Mouse (Mus musculus): ENCODE results near the gene Wipi1. TPM values are rescaled to one million over a fixed set of nuclear protein-coding genes. Genes with fewer than 3 reads are reported as not detected.
A peak's percentile ranks its signal among the peaks of the same experiment; 100 is the strongest.

Wipi1 gene
- polyA plus RNA-seq, 1 experiment: 6.7 TPM

DNA sequence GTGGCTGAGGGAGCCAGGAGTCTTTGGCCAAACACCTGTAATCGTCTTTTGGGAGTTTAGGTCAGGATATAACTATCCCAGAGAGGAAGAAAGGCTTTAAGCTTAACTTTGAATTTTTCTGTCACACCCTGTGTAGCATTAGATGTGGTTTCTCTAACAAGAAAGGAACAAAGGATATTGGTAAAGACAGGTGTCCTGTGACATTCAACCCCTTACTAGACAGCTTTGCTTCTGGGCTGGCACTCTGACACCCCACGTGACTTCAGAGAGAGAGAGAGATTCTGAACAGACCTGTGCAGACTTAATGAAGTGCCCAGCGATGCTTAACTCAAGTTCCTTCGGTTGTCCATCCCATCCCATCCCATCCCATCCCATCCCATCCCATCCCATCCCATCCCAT, 20.3 kb downstream of the Wipi1 start:
- H3K4me3 ChIP-seq (ENCODE audit: low read depth, low read length): no peak overlapping the region
- no peaks in the 10 kb centered on the region for H3K27me3 ChIP-seq (ENCODE audit: control insufficient read depth, insufficient read depth, low read length)
- H3K4me1 ChIP-seq (ENCODE audit: control insufficient read depth, insufficient read depth, insufficient read length, low read length): peaks cover 9% of the 10 kb centered on the region
- TF ChIP-seq POLR2A (IDR thresholded peaks at IDR 0.05; ENCODE audit: low read depth, low read length) (no peak), CTCF (IDR thresholded peaks at IDR 0.05; ENCODE audit: extremely low read depth, insufficient read length, insufficient replicate concordance, low read depth, low read length) (no peak)
- 88% methylated on average over 4 of the region's 4 CpGs for WGBS
- peaks cover 3% of the 10 kb centered on the region; the same call in 1 of the 2 replicates for H3K36me3 ChIP-seq (ENCODE audit: control insufficient read depth, insufficient read depth, low read length)
- H3K27ac ChIP-seq (ENCODE audit: insufficient read depth, low read depth, low read length): no peak overlapping the region

- peaks cover 9% of the 10 kb centered on the region for H3K4me1 ChIP-seq (ENCODE audit: control insufficient read depth, insufficient read depth, insufficient read length, low read length)
- H3K27ac ChIP-seq (ENCODE audit: insufficient read depth, low read depth, low read length): no peak overlapping the region
- 83% methylated on average over 8 of the region's 8 CpGs for whole genome bisulfite sequencing
- TF ChIP-seq CTCF (IDR thresholded peaks at IDR 0.05; ENCODE audit: extremely low read depth, insufficient read length, insufficient replicate concordance, low read depth, low read length): no peak
- no peak for TF ChIP-seq POLR2A (IDR thresholded peaks at IDR 0.05; ENCODE audit: low read depth, low read length)
- H3K4me3 ChIP-seq (ENCODE audit: low read depth, low read length): no peak overlapping the region
- H3K36me3 ChIP-seq (ENCODE audit: control insufficient read depth, insufficient read depth, low read length): no peaks in the 10 kb centered on the region; the same call in 1 of the 2 replicates
- no peaks in the 10 kb centered on the region for H3K27me3 ChIP-seq (ENCODE audit: control insufficient read depth, insufficient read depth, low read length)
These were observed 21.8 kb downstream of the Wipi1 start for GRCm38 (mm10) chr11:109590012-109590411.

DNA sequence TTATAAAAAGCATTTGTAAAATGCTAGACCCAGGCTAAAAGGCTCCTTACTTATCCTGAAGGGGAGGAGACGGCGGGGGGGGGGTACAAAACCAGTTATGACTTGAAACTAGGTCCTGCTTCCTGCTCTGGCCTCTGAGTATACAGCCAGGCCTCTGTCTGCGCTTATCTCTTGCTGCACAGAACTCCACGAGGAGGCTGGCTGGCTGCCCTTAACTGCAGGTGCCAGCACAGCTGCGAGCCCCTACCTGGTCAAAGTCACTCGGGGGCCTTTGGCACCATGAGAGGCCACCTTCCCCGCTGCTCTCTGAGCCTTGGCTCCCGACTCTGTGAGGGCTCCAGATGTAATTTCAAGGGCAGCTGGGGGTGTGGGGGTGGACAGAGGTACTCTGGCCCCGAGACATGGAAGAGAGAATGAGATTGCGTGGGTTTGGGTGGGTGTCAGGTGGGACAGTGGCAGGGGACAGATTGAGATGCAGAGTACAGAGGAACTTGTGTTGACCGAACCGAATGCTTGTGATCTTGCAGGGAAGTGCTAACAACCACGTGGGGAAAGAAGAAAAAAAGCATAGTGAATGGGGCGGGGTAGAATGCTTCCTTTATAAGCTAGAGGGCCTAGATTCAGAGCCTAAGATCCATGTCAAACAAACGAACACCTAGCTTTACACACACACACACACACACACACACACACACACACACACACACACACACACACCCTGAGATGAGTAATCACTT, 24.0 kb downstream of the Wipi1 start:
- no peaks in the 10 kb centered on the region for H3K36me3 ChIP-seq (ENCODE audit: control insufficient read depth, insufficient read depth, low read length)
- H3K4me3 ChIP-seq (ENCODE audit: low read depth, low read length): peak overlapping the region; percentile 38
- H3K27ac ChIP-seq (ENCODE audit: insufficient read depth, low read depth, low read length): peak overlapping the region; percentile 85
- TF ChIP-seq POLR2A (IDR thresholded peaks at IDR 0.05; ENCODE audit: low read depth, low read length): no peak
- TF ChIP-seq CTCF (IDR thresholded peaks at IDR 0.05; ENCODE audit: extremely low read depth, insufficient read length, insufficient replicate concordance, low read depth, low read length): no peak
- peaks cover 11% of the 10 kb centered on the region for H3K4me1 ChIP-seq (ENCODE audit: control insufficient read depth, insufficient read depth, insufficient read length, low read length)
- WGBS: 13% methylated on average over 15 of the region's 15 CpGs
- no peaks in the 10 kb centered on the region for H3K27me3 ChIP-seq (ENCODE audit: control insufficient read depth, insufficient read depth, low read length)

DNA sequence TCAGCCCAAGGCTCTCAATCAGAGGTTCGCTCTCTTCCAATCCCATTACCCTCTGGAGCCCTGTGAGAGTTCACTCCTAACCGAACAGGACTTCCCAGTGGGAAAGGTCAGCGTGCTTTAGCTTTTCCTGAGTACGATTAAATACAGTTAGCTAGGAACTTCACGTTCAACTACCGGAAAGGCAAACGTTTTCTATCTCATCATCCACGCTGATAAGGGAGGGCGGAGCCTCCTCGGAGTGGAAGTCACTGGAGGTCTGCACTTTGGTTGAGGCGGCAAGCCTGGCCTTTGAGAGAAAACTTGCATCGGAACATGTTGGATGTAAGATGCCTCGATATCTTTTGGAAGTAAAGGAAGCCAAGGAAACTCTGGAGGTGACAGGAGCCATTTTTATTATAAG, 24.7 kb downstream of the Wipi1 start:
- TF ChIP-seq CTCF (IDR thresholded peaks at IDR 0.05; ENCODE audit: extremely low read depth, insufficient read length, insufficient replicate concordance, low read depth, low read length) (no peak), POLR2A (IDR thresholded peaks at IDR 0.05; ENCODE audit: low read depth, low read length) (no peak)

DNA sequence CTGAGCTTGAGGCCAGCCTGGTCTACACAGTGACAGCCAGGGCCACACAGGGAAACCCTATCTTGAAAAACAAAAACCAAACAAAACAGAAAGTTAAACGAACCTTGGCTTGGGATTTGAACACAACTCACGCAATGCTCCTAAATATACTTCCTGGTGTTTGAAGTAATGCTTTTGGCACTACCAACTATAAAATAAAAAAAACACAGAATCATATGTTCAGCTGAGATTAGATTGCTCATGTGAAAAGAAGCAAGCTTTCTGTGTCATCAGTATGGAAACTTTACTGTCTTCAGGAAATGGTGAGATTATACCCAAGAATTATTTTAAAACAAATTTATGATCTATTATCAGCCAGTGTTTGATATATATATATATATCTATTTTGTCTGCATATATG, 25.3 kb downstream of the Wipi1 start:
- Histone ChIP-seq H3K4me1 (ENCODE audit: control insufficient read depth, insufficient read depth, insufficient read length, low read length) (peaks cover 11% of the 10 kb centered on the region), H3K4me3 (ENCODE audit: low read depth, low read length) (no peak overlapping the region), H3K36me3 (ENCODE audit: control insufficient read depth, insufficient read depth, low read length) (peaks cover 3% of the 10 kb centered on the region; the same call in 1 of the 2 replicates), H3K27ac (ENCODE audit: insufficient read depth, low read depth, low read length) (no peak overlapping the region), H3K27me3 (ENCODE audit: control insufficient read depth, insufficient read depth, low read length) (no peaks in the 10 kb centered on the region)
- TF ChIP-seq POLR2A (IDR thresholded peaks at IDR 0.05; ENCODE audit: low read depth, low read length) (no peak), CTCF (IDR thresholded peaks at IDR 0.05; ENCODE audit: extremely low read depth, insufficient read length, insufficient replicate concordance, low read depth, low read length) (no peak)
- 16% methylated on average over 2 of the region's 2 CpGs for WGBS

More for the DNA sequence above, 24.7 kb downstream of the Wipi1 start:
- WGBS: 21% methylated on average over 13 of the region's 13 CpGs
- peaks cover 2% of the 10 kb centered on the region; the same call in 1 of the 2 replicates for H3K36me3 ChIP-seq (ENCODE audit: control insufficient read depth, insufficient read depth, low read length)
- H3K27ac ChIP-seq (ENCODE audit: insufficient read depth, low read depth, low read length): peak overlapping the region; percentile 85
- 0 out of 2 replicates have a peak overlapping the region, but pooled peaks have one; percentile 12 for H3K4me3 ChIP-seq (ENCODE audit: low read depth, low read length)
- H3K4me1 ChIP-seq (ENCODE audit: control insufficient read depth, insufficient read depth, insufficient read length, low read length): peaks cover 11% of the 10 kb centered on the region
- no peaks in the 10 kb centered on the region for H3K27me3 ChIP-seq (ENCODE audit: control insufficient read depth, insufficient read depth, low read length)

DNA sequence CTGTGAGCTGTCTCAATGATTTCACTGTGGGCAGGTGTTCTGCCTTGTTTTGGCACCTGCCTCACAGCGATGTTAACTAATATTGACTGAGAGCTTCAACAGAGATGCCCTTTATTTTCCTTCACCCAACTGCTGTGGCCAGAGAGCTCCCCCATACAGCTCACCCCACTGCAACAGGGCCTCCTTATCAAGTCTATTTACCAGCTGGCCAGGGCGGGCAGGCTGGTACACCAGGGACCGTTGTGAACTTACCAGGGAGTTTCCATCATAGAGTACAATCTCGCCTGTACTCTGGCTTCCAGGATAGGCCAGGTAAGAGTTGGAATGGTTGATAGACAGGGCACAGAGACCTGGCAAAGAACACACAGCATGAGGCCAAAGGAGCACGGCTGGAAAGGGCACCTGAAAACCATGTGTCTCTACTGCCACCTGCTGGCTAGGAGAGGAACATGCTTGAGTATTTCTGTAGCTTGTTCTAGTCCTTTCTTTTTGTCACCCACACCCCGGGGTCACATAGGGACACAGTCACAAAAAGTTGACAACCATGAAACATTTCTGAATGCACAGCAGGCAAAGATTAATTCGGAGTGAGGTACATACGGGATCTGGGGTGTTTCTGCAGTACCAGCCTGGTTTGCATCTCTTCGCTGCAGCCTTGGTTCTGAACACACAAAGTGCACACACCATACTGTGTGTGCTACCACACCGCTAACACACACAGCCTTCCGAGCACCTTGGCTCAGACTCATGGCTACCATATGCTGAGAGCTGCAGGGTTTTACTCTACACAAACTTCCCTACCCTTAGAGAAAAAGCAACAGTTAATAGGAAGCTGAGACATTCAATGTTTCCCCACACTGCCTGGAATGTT, 26.7 kb downstream of the Wipi1 start:
- TF ChIP-seq POLR2A (IDR thresholded peaks at IDR 0.05; ENCODE audit: low read depth, low read length) (no peak), CTCF (IDR thresholded peaks at IDR 0.05; ENCODE audit: extremely low read depth, insufficient read length, insufficient replicate concordance, low read depth, low read length) (peak; percentile 86; the same call in 1 of the 2 replicates)
- H3K36me3 ChIP-seq (ENCODE audit: control insufficient read depth, insufficient read depth, low read length): peaks cover 3% of the 10 kb centered on the region; the same call in 1 of the 2 replicates
- WGBS: 27% methylated on average over 11 of the region's 11 CpGs
- H3K27ac ChIP-seq (ENCODE audit: insufficient read depth, low read depth, low read length): no peak overlapping the region
- peaks cover 11% of the 10 kb centered on the region for H3K4me1 ChIP-seq (ENCODE audit: control insufficient read depth, insufficient read depth, insufficient read length, low read length)
- no peak overlapping the region for H3K4me3 ChIP-seq (ENCODE audit: low read depth, low read length)
- no peaks in the 10 kb centered on the region for H3K27me3 ChIP-seq (ENCODE audit: control insufficient read depth, insufficient read depth, low read length)

DNA sequence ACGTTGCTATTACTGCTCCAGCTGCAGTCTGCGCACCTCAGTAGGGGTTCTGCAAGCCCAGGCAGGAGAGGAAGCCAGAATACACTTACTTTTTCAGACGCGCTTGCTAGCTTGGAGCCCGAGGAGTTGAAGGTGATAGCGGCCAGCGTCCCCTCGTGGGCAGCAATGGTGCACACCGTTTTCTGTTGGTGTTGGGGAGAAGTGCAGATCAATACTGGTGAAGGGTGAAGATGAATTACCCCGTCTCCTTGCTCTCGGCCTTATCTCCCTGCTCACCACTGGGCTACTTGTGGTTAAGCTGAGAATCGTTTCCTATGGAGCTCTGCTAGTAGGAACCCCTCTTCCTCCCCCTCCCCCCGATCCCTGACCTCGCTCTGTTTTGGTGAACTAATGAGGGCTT, 27.8 kb downstream of the Wipi1 start:
- Histone ChIP-seq H3K27ac (ENCODE audit: insufficient read depth, low read depth, low read length) (no peak overlapping the region), H3K36me3 (ENCODE audit: control insufficient read depth, insufficient read depth, low read length) (peaks cover 6% of the 10 kb centered on the region; the same call in 1 of the 2 replicates), H3K4me3 (ENCODE audit: low read depth, low read length) (no peak overlapping the region), H3K27me3 (ENCODE audit: control insufficient read depth, insufficient read depth, low read length) (no peaks in the 10 kb centered on the region), H3K4me1 (ENCODE audit: control insufficient read depth, insufficient read depth, insufficient read length, low read length) (peaks cover 11% of the 10 kb centered on the region)
- TF ChIP-seq POLR2A (IDR thresholded peaks at IDR 0.05; ENCODE audit: low read depth, low read length): no peak
- TF ChIP-seq CTCF (IDR thresholded peaks at IDR 0.05; ENCODE audit: extremely low read depth, insufficient read length, insufficient replicate concordance, low read depth, low read length): no peak
- WGBS: 76% methylated on average over 14 of the region's 14 CpGs
